Mouse (Mus musculus) CH12.LX (cell line): Measurements from ENCODE around the gene Mslnl. TPM values are rescaled to one million over a fixed set of nuclear protein-coding genes. Genes with fewer than 3 reads are reported as not detected.

Source experiments
- DNase-seq: peaks from one replicate; pipeline ENCODE4 v3.0.0-alpha.2; 2013; ENCODE audit errors: extremely low read depth
- H3K27ac ChIP-seq: 2 replicates; pipeline ENCODE4 v1.5.1; 2012; ENCODE audit warnings: low read depth, mild to moderate bottlenecking, control low read depth, moderate library complexity; ENCODE audit not compliant: insufficient read depth
- H3K27me3 ChIP-seq: replicated peaks from 2 replicates; pipeline ENCODE3; 2012; ENCODE audit warnings: inconsistent platforms
- H3K36me3 ChIP-seq, 2 experiments: replicated peaks in 1 of 2; 2 replicates each; pipeline versions ENCODE3 to v1.6.1; 2012; ENCODE audit warnings: inconsistent platforms in 1 of 2, low read length in 1 of 2, mild to moderate bottlenecking in 1 of 2, mixed read lengths in 1 of 2, moderate library complexity in 1 of 2; ENCODE audit not compliant: control insufficient read depth in 1 of 2, insufficient read depth in 1 of 2
- H3K4me1 ChIP-seq, 2 experiments: 2 replicates each; pipeline ENCODE4 v1.6.1; 2012; ENCODE audit warnings: inconsistent platforms in 1 of 2, moderate library complexity in 1 of 2; ENCODE audit not compliant: insufficient read depth in 2 of 2, control insufficient read depth in 1 of 2
- H3K4me2 ChIP-seq: 2 replicates; pipeline ENCODE4 v1.6.1; 2012; ENCODE audit warnings: low read depth, mild to moderate bottlenecking, control low read depth; ENCODE audit not compliant: poor library complexity, insufficient read depth, severe bottlenecking
- H3K4me3 ChIP-seq, 3 experiments: fragments of 150-350 bp in 1 of 3; sonication (generic) in 1 of 3; replicated peaks in 1 of 3; 2 replicates each; pipeline versions ENCODE3 to v1.5.1; 2011 to 2012; ENCODE audit warnings: low read depth in 2 of 3, low read length in 2 of 3, mild to moderate bottlenecking in 2 of 3, moderate library complexity in 2 of 3, control low read depth in 1 of 3, improper control_type of control experiment in 1 of 3, inconsistent platforms in 1 of 3, mixed read lengths in 1 of 3; ENCODE audit not compliant: poor library complexity in 1 of 3
- H3K79me2 ChIP-seq: replicated peaks from 2 replicates; pipeline ENCODE4 v1.6.1; 2012; ENCODE audit warnings: mild to moderate bottlenecking, moderate library complexity; ENCODE audit not compliant: control insufficient read depth, poor library complexity, insufficient read depth, severe bottlenecking; ENCODE audit errors: extremely low read depth
- H3K9ac ChIP-seq: 2 replicates; pipeline ENCODE4 v1.6.1; 2012; ENCODE audit warnings: low read depth, mild to moderate bottlenecking, control low read depth, moderate library complexity; ENCODE audit not compliant: insufficient read depth
- H3K9me3 ChIP-seq: replicated peaks from 2 replicates; pipeline ENCODE3; 2012; ENCODE audit warnings: low read length, inconsistent platforms, mixed read lengths
- BHLHE40 ChIP-seq: IDR thresholded peaks from 2 replicates; pipeline ENCODE4 v1.6.1; 2011; ENCODE audit warnings: mild to moderate bottlenecking, low read depth, low read length, improper control_type of control experiment
- CTCF ChIP-seq, 2 experiments: IDR thresholded peaks in 1 of 2; conservative IDR thresholded peaks in 1 of 2; 2 replicates each; pipeline ENCODE4 v1.5.1; 2011 to 2012; ENCODE audit warnings: low read depth in 2 of 2, low read length in 2 of 2, improper control_type of control experiment in 1 of 2, inconsistent platforms in 1 of 2, mild to moderate bottlenecking in 1 of 2, moderate library complexity in 1 of 2
- ELF1 ChIP-seq: IDR thresholded peaks from 2 replicates; pipeline ENCODE4 v1.6.1; 2014; ENCODE audit warnings: low read depth, mild to moderate bottlenecking, inconsistent platforms, low read length, improper control_type of control experiment
- EP300 ChIP-seq: IDR thresholded peaks from 2 replicates; pipeline ENCODE4 v1.6.1; 2011; ENCODE audit warnings: low read length, improper control_type of control experiment
- ETS1 ChIP-seq: conservative IDR thresholded peaks from 2 replicates; pipeline ENCODE4 v1.6.1; 2012; ENCODE audit warnings: low read depth, mild to moderate bottlenecking, inconsistent platforms, low read length, improper control_type of control experiment, moderate library complexity
- HCFC1 ChIP-seq: IDR thresholded peaks from 2 replicates; pipeline ENCODE4 v1.6.1; 2012; ENCODE audit warnings: low read depth, mild to moderate bottlenecking, inconsistent platforms, low read length, improper control_type of control experiment
- IRF4 ChIP-seq: IDR thresholded peaks from 2 replicates; pipeline ENCODE4 v1.6.1; 2014; ENCODE audit warnings: low read depth, mild to moderate bottlenecking, inconsistent platforms, low read length, improper control_type of control experiment
- JUN ChIP-seq: IDR thresholded peaks from 2 replicates; pipeline ENCODE4 v1.6.1; 2011; ENCODE audit warnings: low read depth, mild to moderate bottlenecking, low read length, improper control_type of control experiment, moderate library complexity; ENCODE audit not compliant: insufficient read depth
- JUND ChIP-seq: conservative IDR thresholded peaks from 2 replicates; pipeline ENCODE4 v1.6.1; 2011; ENCODE audit warnings: low read depth, low read length, improper control_type of control experiment
- MAFK ChIP-seq: IDR thresholded peaks from 2 replicates; pipeline ENCODE4 v1.6.1; 2011; ENCODE audit warnings: low read length, improper control_type of control experiment; ENCODE audit not compliant: insufficient replicate concordance
- MAX ChIP-seq: IDR thresholded peaks from 2 replicates; pipeline ENCODE4 v1.6.1; 2011; ENCODE audit warnings: low read length, improper control_type of control experiment
- MAZ ChIP-seq: IDR thresholded peaks from 2 replicates; pipeline ENCODE4 v1.6.1; 2012; ENCODE audit warnings: low read depth, mild to moderate bottlenecking, inconsistent platforms, low read length, improper control_type of control experiment, moderate library complexity
- MEF2A ChIP-seq: IDR thresholded peaks from 2 replicates; pipeline ENCODE4 v1.6.1; 2014; ENCODE audit warnings: low read depth, mild to moderate bottlenecking, inconsistent platforms, low read length, improper control_type of control experiment, borderline replicate concordance
- MXI1 ChIP-seq: IDR thresholded peaks from 2 replicates; pipeline ENCODE4 v1.6.1; 2011; ENCODE audit warnings: mild to moderate bottlenecking, low read depth, low read length, improper control_type of control experiment
- NELFE ChIP-seq: IDR thresholded peaks from 2 replicates; pipeline ENCODE4 v1.6.1; 2011; ENCODE audit warnings: low read depth, low read length, improper control_type of control experiment
- POLR2A ChIP-seq: IDR thresholded peaks from 2 replicates; pipeline ENCODE4 v1.6.1; 2011; ENCODE audit warnings: low read depth, mild to moderate bottlenecking, improper control_type of control experiment, low read length
- POLR2AphosphoS2 ChIP-seq: IDR thresholded peaks from 2 replicates; pipeline ENCODE4 v1.6.1; 2011; ENCODE audit warnings: low read depth, low read length, improper control_type of control experiment
- RCOR1 ChIP-seq: conservative IDR thresholded peaks from 2 replicates; pipeline ENCODE4 v1.6.1; 2012; ENCODE audit warnings: low read depth, mild to moderate bottlenecking, inconsistent platforms, low read length, improper control_type of control experiment
- TCF12 ChIP-seq: IDR thresholded peaks from 2 replicates; pipeline ENCODE4 v1.6.1; 2014; ENCODE audit warnings: low read depth, mild to moderate bottlenecking, inconsistent platforms, low read length, improper control_type of control experiment
- USF2 ChIP-seq: conservative IDR thresholded peaks from 2 replicates; pipeline ENCODE4 v1.6.1; 2011; ENCODE audit warnings: low read depth, low read length, improper control_type of control experiment
- ZC3H11A ChIP-seq: IDR thresholded peaks from 2 replicates; pipeline ENCODE4 v1.6.1; 2012; ENCODE audit warnings: low read depth, mild to moderate bottlenecking, inconsistent platforms, low read length, improper control_type of control experiment
- ZKSCAN1 ChIP-seq: IDR thresholded peaks from 2 replicates; pipeline ENCODE4 v1.6.1; 2012; ENCODE audit warnings: low read depth, inconsistent platforms, low read length, improper control_type of control experiment, borderline replicate concordance
- ZNF384 ChIP-seq: IDR thresholded peaks from 2 replicates; pipeline ENCODE4 v1.6.1; 2012; ENCODE audit warnings: low read depth, low read length, improper control_type of control experiment, inconsistent platforms
- dilution Hi-C: fragments of 300-500 bp; cut with MboI; formaldehyde crosslinking; loops from 2 replicates; pipeline ENCODE4 v1.14.3; 2020; ENCODE audit warnings: low sequenced_read_pairs; ENCODE audit not compliant: extremely low pct_unique_long_range_greater_than_20kb, extremely low pct_ligation_motif_present
- in situ Hi-C: fragments of 300-500 bp; cut with MboI; formaldehyde crosslinking; loops from 3 replicates; pipeline ENCODE4 v1.14.3; 2019; ENCODE audit warnings: low sequenced_read_pairs, low pct_ligation_motif_present, low pct_unique_long_range_greater_than_20kb, mixed read lengths
- polyA plus RNA-seq: library from polyadenylated mRNA; unstranded; fragments of >175 nt; gene quantifications from 2 replicates; pipeline ENCODE4 v1.2.1, GENCODE M21; 2012; ENCODE audit warnings: low read depth; ENCODE audit not compliant: insufficient read length
- total RNA-seq, 2 experiments: library from RNA; depleted of rRNA; stranded (reverse); fragments of 300-350 nt in 1 of 2; fragments of >200 nt in 1 of 2; gene quantifications; 2 replicates each; pipeline ENCODE4 v1.2.3; 2012 to 2014

The Mslnl gene
- total RNA-seq (2012; rRNA removed): not detected in 2 replicates
- total RNA-seq (2014; rRNA removed): not detected in 2 replicates
- not detected in 2 replicates for polyA plus RNA-seq

DNA sequence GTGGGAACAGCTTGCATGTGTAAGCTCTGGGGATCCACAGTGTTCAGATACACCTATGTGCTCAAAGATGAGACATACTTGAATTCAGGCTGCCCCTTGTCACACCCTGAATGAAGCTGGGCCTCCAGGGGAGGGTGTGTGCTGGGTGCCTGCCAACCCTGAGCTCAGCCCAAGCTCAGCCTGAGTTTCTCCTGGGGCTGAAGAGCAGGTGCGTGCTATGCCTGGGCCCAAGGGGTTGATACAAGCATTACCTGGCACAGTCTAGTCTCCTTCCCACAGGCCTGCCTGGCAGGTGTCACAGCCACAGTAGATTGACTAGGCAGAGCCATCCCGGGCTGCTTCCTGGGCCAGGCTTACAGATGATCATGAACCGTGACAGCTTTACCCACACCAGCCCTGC lies at the start of gene Mslnl:
Gene Mslnl (plus strand): TSS at position 298 of the 400 bp plus-strand sequence.
- dilution Hi-C loops: no loop called here
- H3K9ac ChIP-seq: no peak within 1 kb of the TSS
- peaks cover 55% of the 10 kb centered on the region for H3K27me3 ChIP-seq
- no peak within 1 kb of the TSS for H3K4me2 ChIP-seq
- H3K9me3 ChIP-seq: no peaks in the 10 kb centered on the region
- no peak within 1 kb of the TSS for H3K27ac ChIP-seq
- no peak for DNase-seq
- H3K4me1 ChIP-seq: no peaks in the 10 kb centered on the region
- in situ Hi-C loops: loop anchor here (10.0 kb wide), 1 partner anchor 59 kb away; the partner anchor contains the start of genes AC134908.4, Fam173a and Metrn
- H3K4me3 ChIP-seq: no peak within 1 kb of the TSS
- TF ChIP-seq JUN: no peak
- no peak for TF ChIP-seq EP300
- TF ChIP-seq ZKSCAN1: no peak
- no peak for TF ChIP-seq HCFC1
- TF ChIP-seq MAZ: no peak
- no peak for TF ChIP-seq POLR2A
- TF ChIP-seq IRF4: no peak
- no peak for TF ChIP-seq ETS1
- no peak for TF ChIP-seq NELFE
- TF ChIP-seq ZC3H11A: no peak
- TF ChIP-seq ZNF384: no peak
- TF ChIP-seq ELF1: no peak
- TF ChIP-seq MAFK: no peak
- H3K79me2 ChIP-seq: no peaks in the 10 kb centered on the region
- peaks cover 3 to 18% of the 10 kb centered on the region in 2 experiments for H3K36me3 ChIP-seq

DNA sequence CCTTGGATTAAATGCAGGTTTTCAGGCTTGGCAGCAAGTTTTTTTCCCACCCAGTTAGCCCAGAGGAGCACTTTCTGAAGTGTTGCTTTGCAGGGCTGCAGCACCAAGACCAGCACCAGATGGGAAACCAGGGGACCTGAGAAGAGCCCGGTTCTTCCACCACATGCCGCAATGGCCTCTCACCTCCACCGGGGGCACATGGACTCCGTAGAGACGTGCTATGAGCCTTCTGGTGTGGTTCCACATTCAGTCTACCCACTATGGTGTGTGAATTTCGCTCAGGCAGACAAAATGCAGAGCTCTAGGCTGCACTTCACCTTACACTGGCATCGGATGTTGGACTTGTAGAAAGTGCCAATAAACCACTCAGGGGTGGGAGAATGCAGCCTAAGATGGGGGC lies 49.5 kb upstream of the Mslnl start:
- H3K27ac ChIP-seq: no peak overlapping the region
- H3K4me3 ChIP-seq: no peak overlapping the region
- no peaks in the 10 kb centered on the region for H3K79me2 ChIP-seq
- H3K4me1 ChIP-seq: no peaks in the 10 kb centered on the region
- in situ Hi-C loops: no loop called here
- peaks cover 88% of the 10 kb centered on the region for H3K27me3 ChIP-seq
- DNase-seq: peak; percentile 17
- H3K36me3 ChIP-seq: no peaks in the 10 kb centered on the region
- no peaks in the 10 kb centered on the region for H3K9me3 ChIP-seq
- no peak overlapping the region for H3K9ac ChIP-seq
- TF ChIP-seq MEF2A (no peak), BHLHE40 (no peak), CTCF (conservative IDR thresholded peaks at IDR 0.05 in 1 of 2, IDR thresholded peaks at IDR 0.05 in 1 of 2; ENCODE audit: low read depth in 2 of 2, low read length in 2 of 2) (peak; percentile 11 to 33; a peak in 2 of 4 replicates), ELF1 (no peak)
- H3K4me2 ChIP-seq: no peak overlapping the region
- dilution Hi-C loops: no loop called here

DNA sequence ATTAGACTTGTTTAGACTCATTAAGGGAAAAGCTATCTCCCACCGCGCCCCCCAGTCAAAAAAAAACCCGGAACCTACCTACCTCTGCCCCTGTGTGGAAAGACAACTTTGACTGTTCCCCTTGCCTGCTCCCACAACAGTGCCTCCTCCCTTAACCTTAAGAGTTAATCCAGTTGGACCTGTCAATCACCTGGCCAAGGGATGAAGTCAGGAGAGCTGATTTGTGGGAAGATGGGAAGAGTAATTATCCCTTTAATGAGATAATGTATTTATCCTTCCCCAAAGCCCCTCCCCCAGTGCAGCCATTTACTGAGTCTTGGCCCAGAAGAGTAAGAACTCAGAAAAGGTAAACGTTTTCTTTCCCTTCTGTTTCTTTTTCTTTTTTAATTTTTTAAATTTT lies 46.9 kb upstream of the Mslnl start:
- in situ Hi-C loops (no loop called here), dilution Hi-C loops (no loop called here)
- Histone ChIP-seq H3K27me3 (peaks cover 86% of the 10 kb centered on the region), H3K4me2 (no peak overlapping the region), H3K9ac (no peak overlapping the region), H3K79me2 (no peaks in the 10 kb centered on the region), H3K4me1 (no peaks in the 10 kb centered on the region), H3K36me3 (no peaks in the 10 kb centered on the region), H3K9me3 (no peaks in the 10 kb centered on the region), H3K27ac (no peak overlapping the region), H3K4me3 (no peak overlapping the region)
- no peak for TF ChIP-seq MXI1
- TF ChIP-seq HCFC1: no peak
- no peak for TF ChIP-seq ZC3H11A
- TF ChIP-seq RCOR1: no peak
- no peak for TF ChIP-seq IRF4
- TF ChIP-seq CTCF (conservative IDR thresholded peaks at IDR 0.05 in 1 of 2, IDR thresholded peaks at IDR 0.05 in 1 of 2; ENCODE audit: low read depth in 2 of 2, low read length in 2 of 2): no peak
- TF ChIP-seq TCF12: no peak
- TF ChIP-seq MAFK: no peak
- no peak for TF ChIP-seq POLR2AphosphoS2
- TF ChIP-seq USF2: no peak
- TF ChIP-seq NELFE: no peak
- no peak for TF ChIP-seq ETS1
- TF ChIP-seq JUND: no peak
- TF ChIP-seq ELF1: no peak
- no peak for TF ChIP-seq MAX
- TF ChIP-seq MAZ: no peak
- no peak for DNase-seq
